Mouse (Mus musculus): ENCODE results near the gene Cd300lf. TPM values are rescaled to one million over a fixed set of nuclear protein-coding genes. Genes with fewer than 3 reads are reported as not detected.
A peak's percentile ranks its signal among the peaks of the same experiment; 100 is the strongest.

Cd300lf gene
- polyA plus RNA-seq, 1 experiment from 2014 or later, result 1.6 TPM

- Histone ChIP-seq H3K4me2 (ENCODE audit: low read depth, low read length) (no peak overlapping the region), H3K9me3 (ENCODE audit: control insufficient read depth, low read length) (no peaks in the 10 kb centered on the region), H3K9ac (ENCODE audit: low read depth, low read length) (0 out of 2 replicates have a peak overlapping the region, but pooled peaks have one; percentile 4), H3K4me3 (ENCODE audit: low read length) (no peak overlapping the region), H3K27me3 (replicated peaks; ENCODE audit: control insufficient read depth, insufficient read depth, low read length) (no peaks in the 10 kb centered on the region; the same call in 1 of the 2 replicates), H3K27ac (ENCODE audit: low read length) (no peak overlapping the region; the same call in 1 of the 2 replicates), H3K4me1 (ENCODE audit: control insufficient read depth, insufficient read depth, low read length) (no peaks in the 10 kb centered on the region), H3K36me3 (ENCODE audit: control insufficient read depth, insufficient read depth, low read length) (no peaks in the 10 kb centered on the region)
- ATAC-seq, result peak; percentile 41
- 52% methylated on average over 8 of the region's 8 CpGs for WGBS
Measured at GRCm38 (mm10) chr11:115085064-115085463, 48.7 kb downstream of the Cd300lf start.

- Histone ChIP-seq H3K4me1 (ENCODE audit: control insufficient read depth, insufficient read depth, low read length) (no peaks in the 10 kb centered on the region), H3K27ac (ENCODE audit: low read length) (no peak overlapping the region; the same call in 1 of the 2 replicates), H3K9ac (ENCODE audit: low read depth, low read length) (0 out of 2 replicates have a peak overlapping the region, but pooled peaks have one; percentile 4), H3K27me3 (replicated peaks; ENCODE audit: control insufficient read depth, insufficient read depth, low read length) (no peaks in the 10 kb centered on the region; the same call in 1 of the 2 replicates), H3K4me2 (ENCODE audit: low read depth, low read length) (no peak overlapping the region), H3K36me3 (ENCODE audit: control insufficient read depth, insufficient read depth, low read length) (no peaks in the 10 kb centered on the region), H3K4me3 (ENCODE audit: low read length) (no peak overlapping the region), H3K9me3 (ENCODE audit: control insufficient read depth, low read length) (no peaks in the 10 kb centered on the region)
- ATAC-seq, result peak; percentile 79
- WGBS, result 30% methylated on average over 12 of the region's 12 CpGs
Measured at GRCm38 (mm10) chr11:115084595-115084994, 49.2 kb downstream of the Cd300lf start.

GRCm38 (mm10) chr11:115083376-115084139 lies 50.2 kb downstream of the Cd300lf start:
- no peak overlapping the region for H3K4me2 ChIP-seq (ENCODE audit: low read depth, low read length)

GRCm38 (mm10) chr11:115082196-115082595 lies 51.6 kb downstream of the Cd300lf start:
- Histone ChIP-seq H3K4me1 (ENCODE audit: control insufficient read depth, insufficient read depth, low read length) (no peaks in the 10 kb centered on the region), H3K27ac (ENCODE audit: low read length) (no peak overlapping the region), H3K9ac (ENCODE audit: low read depth, low read length) (no peak overlapping the region), H3K27me3 (replicated peaks; ENCODE audit: control insufficient read depth, insufficient read depth, low read length) (no peaks in the 10 kb centered on the region), H3K4me2 (ENCODE audit: low read depth, low read length) (no peak overlapping the region), H3K4me3 (ENCODE audit: low read length) (no peak overlapping the region), H3K9me3 (ENCODE audit: control insufficient read depth, low read length) (no peaks in the 10 kb centered on the region), H3K36me3 (ENCODE audit: control insufficient read depth, insufficient read depth, low read length) (no peaks in the 10 kb centered on the region)
- no peak for ATAC-seq
- 71% methylated on average over 6 of the region's 6 CpGs for WGBS

More at GRCm38 (mm10) chr11:115083376-115084139, 50.2 kb downstream of the Cd300lf start:
- Histone ChIP-seq H3K9ac (ENCODE audit: low read depth, low read length) (no peak overlapping the region), H3K27ac (ENCODE audit: low read length) (no peak overlapping the region), H3K27me3 (replicated peaks; ENCODE audit: control insufficient read depth, insufficient read depth, low read length) (no peaks in the 10 kb centered on the region), H3K36me3 (ENCODE audit: control insufficient read depth, insufficient read depth, low read length) (no peaks in the 10 kb centered on the region), H3K9me3 (ENCODE audit: control insufficient read depth, low read length) (no peaks in the 10 kb centered on the region), H3K4me3 (ENCODE audit: low read length) (no peak overlapping the region), H3K4me1 (ENCODE audit: control insufficient read depth, insufficient read depth, low read length) (no peaks in the 10 kb centered on the region)
- peak; percentile 26; the same call in 1 of the 2 replicates for ATAC-seq
- 43% methylated on average over 18 of the region's 18 CpGs for WGBS

- 60% methylated on average over 3 of the region's 3 CpGs for WGBS
Measured at GRCm38 (mm10) chr11:115081373-115081772, 52.4 kb downstream of the Cd300lf start.

GRCm38 (mm10) chr11:115080886-115081285 lies 52.9 kb downstream of the Cd300lf start:
- H3K9me3 ChIP-seq (ENCODE audit: control insufficient read depth, low read length), result no peaks in the 10 kb centered on the region
- H3K4me1 ChIP-seq (ENCODE audit: control insufficient read depth, insufficient read depth, low read length), result no peaks in the 10 kb centered on the region
- no peaks in the 10 kb centered on the region for H3K27me3 ChIP-seq (replicated peaks; ENCODE audit: control insufficient read depth, insufficient read depth, low read length)
- no peak overlapping the region for H3K4me3 ChIP-seq (ENCODE audit: low read length)
- H3K27ac ChIP-seq (ENCODE audit: low read length), result no peak overlapping the region
- WGBS, result 32% methylated on average over 13 of the region's 13 CpGs
- H3K36me3 ChIP-seq (ENCODE audit: control insufficient read depth, insufficient read depth, low read length), result no peaks in the 10 kb centered on the region
- ATAC-seq, result no peak; the same call in 1 of the 2 replicates
- no peak overlapping the region for H3K4me2 ChIP-seq (ENCODE audit: low read depth, low read length)
- H3K9ac ChIP-seq (ENCODE audit: low read depth, low read length), result no peak overlapping the region

More at GRCm38 (mm10) chr11:115081373-115081772, 52.4 kb downstream of the Cd300lf start:
- no peaks in the 10 kb centered on the region for H3K27me3 ChIP-seq (replicated peaks; ENCODE audit: control insufficient read depth, insufficient read depth, low read length)
- no peak overlapping the region for H3K9ac ChIP-seq (ENCODE audit: low read depth, low read length)
- no peaks in the 10 kb centered on the region for H3K4me1 ChIP-seq (ENCODE audit: control insufficient read depth, insufficient read depth, low read length)
- no peak overlapping the region for H3K27ac ChIP-seq (ENCODE audit: low read length)
- H3K36me3 ChIP-seq (ENCODE audit: control insufficient read depth, insufficient read depth, low read length), result no peaks in the 10 kb centered on the region
- no peak for ATAC-seq
- no peak overlapping the region for H3K4me3 ChIP-seq (ENCODE audit: low read length)
- H3K4me2 ChIP-seq (ENCODE audit: low read depth, low read length), result no peak overlapping the region
- H3K9me3 ChIP-seq (ENCODE audit: control insufficient read depth, low read length), result no peaks in the 10 kb centered on the region

GRCm38 (mm10) chr11:115078680-115079079 lies 55.1 kb downstream of the Cd300lf start:
- Histone ChIP-seq H3K4me3 (ENCODE audit: low read length) (no peak overlapping the region), H3K36me3 (ENCODE audit: control insufficient read depth, insufficient read depth, low read length) (no peaks in the 10 kb centered on the region), H3K9ac (ENCODE audit: low read depth, low read length) (no peak overlapping the region), H3K9me3 (ENCODE audit: control insufficient read depth, low read length) (no peaks in the 10 kb centered on the region), H3K27me3 (replicated peaks; ENCODE audit: control insufficient read depth, insufficient read depth, low read length) (no peaks in the 10 kb centered on the region), H3K4me2 (ENCODE audit: low read depth, low read length) (no peak overlapping the region), H3K27ac (ENCODE audit: low read length) (no peak overlapping the region), H3K4me1 (ENCODE audit: control insufficient read depth, insufficient read depth, low read length) (peaks cover 8% of the 10 kb centered on the region; the same call in 1 of the 2 replicates)
- whole genome bisulfite sequencing, result 79% methylated on average over 5 of the region's 5 CpGs
- ATAC-seq, result no peak

GRCm38 (mm10) chr11:115077436-115077835 lies 56.4 kb downstream of the Cd300lf start:
- ATAC-seq, result no peak
- WGBS, result 94% methylated on average over 1 of the region's 1 CpGs
- Histone ChIP-seq H3K9me3 (ENCODE audit: control insufficient read depth, low read length) (no peaks in the 10 kb centered on the region), H3K27ac (ENCODE audit: low read length) (no peak overlapping the region), H3K4me1 (ENCODE audit: control insufficient read depth, insufficient read depth, low read length) (peaks cover 12% of the 10 kb centered on the region; the same call in 1 of the 2 replicates), H3K4me3 (ENCODE audit: low read length) (no peak overlapping the region), H3K4me2 (ENCODE audit: low read depth, low read length) (no peak overlapping the region), H3K27me3 (replicated peaks; ENCODE audit: control insufficient read depth, insufficient read depth, low read length) (no peaks in the 10 kb centered on the region), H3K36me3 (ENCODE audit: control insufficient read depth, insufficient read depth, low read length) (no peaks in the 10 kb centered on the region), H3K9ac (ENCODE audit: low read depth, low read length) (no peak overlapping the region)

- WGBS, result 45% methylated on average over 5 of the region's 5 CpGs
- Histone ChIP-seq H3K9ac (ENCODE audit: low read depth, low read length) (no peak overlapping the region), H3K9me3 (ENCODE audit: control insufficient read depth, low read length) (no peaks in the 10 kb centered on the region), H3K27me3 (replicated peaks; ENCODE audit: control insufficient read depth, insufficient read depth, low read length) (no peaks in the 10 kb centered on the region), H3K27ac (ENCODE audit: low read length) (no peak overlapping the region), H3K4me1 (ENCODE audit: control insufficient read depth, insufficient read depth, low read length) (peaks cover 19% of the 10 kb centered on the region), H3K4me3 (ENCODE audit: low read length) (no peak overlapping the region), H3K4me2 (ENCODE audit: low read depth, low read length) (no peak overlapping the region), H3K36me3 (ENCODE audit: control insufficient read depth, insufficient read depth, low read length) (no peaks in the 10 kb centered on the region)
- ATAC-seq, result peak; percentile 75
Measured at GRCm38 (mm10) chr11:115075859-115076258, 57.9 kb downstream of the Cd300lf start.
